Mouse (Mus musculus) liver, embryonic 13.5 days (tissue): ENCODE measurements around the gene Ust. TPM values are rescaled to one million over a fixed set of nuclear protein-coding genes. Genes with fewer than 3 reads are reported as not detected.

ENCODE experiments used
- ATAC-seq: fragments of 200-750 bp; cut with Nextera tagmentation; 2 replicates; pipeline ENCODE4 v1.8.0; 2017; ENCODE audit warnings: low read depth, mild to moderate bottlenecking, moderate number of reproducible peaks, moderate library complexity
- DNase-seq: peaks from one replicate; pipeline ENCODE4 v3.0.0; 2022
- H3K27ac ChIP-seq: fragments of 300-500 bp; sonication (generic); 2 replicates; pipeline ENCODE4 v1.5.1; 2015; ENCODE audit warnings: moderate library complexity, mild to moderate bottlenecking, inconsistent platforms
- H3K27me3 ChIP-seq: fragments of 300-500 bp; sonication (generic); 2 replicates; pipeline ENCODE4 v1.6.1; 2015; ENCODE audit warnings: mild to moderate bottlenecking, inconsistent platforms
- H3K36me3 ChIP-seq: fragments of 300-500 bp; sonication (generic); 2 replicates; pipeline ENCODE4 v1.6.1; 2015; ENCODE audit warnings: mild to moderate bottlenecking, inconsistent platforms
- H3K4me1 ChIP-seq: fragments of 300-500 bp; sonication (generic); replicated peaks from 2 replicates; pipeline ENCODE4 v1.6.1; 2015; ENCODE audit warnings: inconsistent platforms
- H3K4me2 ChIP-seq: fragments of 300-500 bp; sonication (generic); 2 replicates; pipeline ENCODE4 v1.6.1; 2015; ENCODE audit warnings: inconsistent platforms, mild to moderate bottlenecking, moderate library complexity
- H3K4me3 ChIP-seq: fragments of 300-500 bp; sonication (generic); replicated peaks from 2 replicates; pipeline ENCODE4 v1.5.1; 2015; ENCODE audit warnings: mild to moderate bottlenecking, inconsistent platforms
- H3K9ac ChIP-seq: fragments of 300-500 bp; sonication (generic); 2 replicates; pipeline ENCODE4 v1.6.1; 2015; ENCODE audit warnings: mild to moderate bottlenecking, inconsistent platforms
- H3K9me3 ChIP-seq: fragments of 300-500 bp; sonication (generic); replicated peaks from 2 replicates; pipeline ENCODE4 v1.6.1; 2016; ENCODE audit warnings: inconsistent platforms
- WGBS: fragments of 180-500 bp; shearing (Covaris S2); methylation state at CpG from one replicate; pipeline ENCODE4 v1.1.7; 2015; ENCODE audit not compliant: insufficient replicate concordance; 5-methylcytosine and 5-hydroxymethylcytosine counted together
- polyA plus RNA-seq: library from polyadenylated mRNA; unstranded; fragments of >200 nt; fragmentation: Nextera tagmentation; extraction: Ambion mirVana; gene quantifications from 2 replicates; pipeline ENCODE4 v1.2.1, GENCODE M21; 2015

Gene Ust
- polyA plus RNA-seq, 1 experiment from 2014 or later, result 0.51 TPM

DNA sequence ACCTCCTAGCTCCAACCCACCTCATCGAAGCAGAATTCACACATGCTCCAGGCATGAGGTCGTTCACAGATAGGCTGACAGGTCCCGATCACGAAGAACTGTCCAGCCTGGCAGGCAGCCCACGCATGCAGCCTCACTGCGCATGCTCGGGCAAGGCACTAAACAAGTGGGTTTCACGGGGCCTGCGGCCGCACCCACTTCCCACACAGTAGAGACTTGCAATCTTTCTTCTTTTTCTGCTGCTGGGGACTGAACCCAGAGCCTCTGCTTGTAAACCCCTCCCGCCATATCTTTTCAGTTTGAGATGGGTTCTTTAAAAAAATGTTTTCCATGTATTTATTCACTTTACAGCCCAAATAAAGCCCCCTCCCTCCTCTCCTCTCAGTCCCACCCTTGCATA, 347.1 kb downstream of the Ust start:
- Histone ChIP-seq H3K4me1 (0 out of 2 replicates have a peak, but pooled peaks cover 4% of the 10 kb centered on the region), H3K9ac (no peak overlapping the region), H3K27ac (no peak overlapping the region), H3K9me3 (peaks cover 2% of the 10 kb centered on the region), H3K27me3 (no peaks in the 10 kb centered on the region), H3K36me3 (no peaks in the 10 kb centered on the region), H3K4me3 (no peak overlapping the region), H3K4me2 (no peak overlapping the region)
- DNase-seq, result no peak
- WGBS, result 78% methylated on average over 11 of the region's 11 CpGs
- ATAC-seq, result no peak
